Mouse (Mus musculus) B cell, adult (primary cell): ENCODE results near the gene Atp13a5. TPM values are rescaled to one million over a fixed set of nuclear protein-coding genes. Genes with fewer than 3 reads are reported as not detected.

ENCODE experiments used
- total RNA-seq: library from RNA; stranded (reverse); gene quantifications from 4 replicates; pipeline ENCODE4 v1.2.4, GENCODE M21; 2023; ENCODE audit not compliant: inconsistent age

Atp13a5 gene
- not detected in 4 replicates for total RNA-seq

DNA sequence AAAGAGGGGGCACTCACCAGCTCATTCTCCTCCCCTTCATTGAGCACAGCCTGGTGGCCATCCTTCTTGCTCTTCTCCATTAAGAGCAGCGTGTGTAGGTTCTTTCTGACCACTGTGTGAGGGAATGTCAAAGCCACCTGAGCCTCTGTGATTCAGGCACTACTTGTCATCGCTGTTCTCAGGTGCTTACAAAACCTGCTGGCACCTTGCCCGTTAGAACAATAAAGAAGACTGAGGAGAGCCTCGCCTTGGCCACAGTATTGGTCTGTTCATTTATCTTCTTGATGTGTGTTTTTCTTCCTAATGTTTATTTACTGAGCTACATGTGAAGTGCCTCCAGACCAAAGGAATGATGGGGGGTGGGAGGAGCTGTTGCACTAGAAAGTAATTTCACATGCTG is at the start of gene Atp13a5:
Atp13a5 (minus strand) TSS at position 275 of the 400 bp plus-strand sequence.

DNA sequence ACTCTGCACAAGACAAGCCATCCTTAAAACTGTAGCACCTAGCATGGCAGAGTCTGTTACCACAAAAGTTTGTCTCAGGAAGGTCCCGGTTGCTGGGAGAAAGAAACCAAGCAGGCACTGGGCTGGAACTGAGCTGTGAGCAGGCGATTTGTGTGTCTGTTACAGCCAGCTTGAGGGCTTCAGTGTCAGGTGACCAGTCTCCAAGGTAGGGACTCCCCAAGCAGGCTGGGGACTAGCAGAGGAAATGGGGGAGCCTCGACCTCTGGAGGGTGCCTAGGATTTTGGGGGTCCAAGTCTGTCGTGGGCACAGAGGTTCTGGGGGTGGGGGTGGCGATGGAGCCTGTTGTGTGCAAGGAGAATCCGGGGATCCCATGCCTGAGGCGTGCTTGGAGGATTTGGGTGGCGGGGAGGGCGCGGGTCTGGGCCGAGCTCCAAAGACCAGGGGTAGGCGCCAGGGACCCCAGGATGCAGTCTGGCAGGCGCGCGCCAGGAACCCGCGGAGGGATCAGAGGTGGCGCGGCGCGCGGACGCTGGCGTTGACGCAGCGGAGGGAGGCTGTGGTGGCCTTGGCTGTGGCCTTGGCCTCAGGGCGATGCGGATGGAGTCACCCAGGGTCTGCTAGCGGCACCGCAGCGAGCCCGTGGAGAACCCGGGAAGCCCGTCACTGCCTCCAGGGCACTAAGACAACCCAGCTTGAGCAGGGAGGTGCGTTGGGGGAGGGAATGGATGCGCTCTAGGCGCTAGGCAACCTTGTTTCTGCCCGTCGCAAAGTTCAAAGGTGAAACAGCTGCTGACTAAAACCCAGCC is 168.7 kb downstream of the Atp13a5 start, which contains the start of gene Hrasls:
Hrasls (plus strand) TSS at position 91 of the 807 bp plus-strand sequence.

Other genes with a start within 250 kb of the Atp13a5 start
- gene Hrasls, start 169.0 kb downstream of the Atp13a5 start, total RNA-seq = not detected in 4 replicates
- gene Atp13a4, start 166.1 kb upstream of the Atp13a5 start, total RNA-seq = not detected in 4 replicates
- gene Opa1, start 200.6 kb upstream of the Atp13a5 start, total RNA-seq = 39.7 to 42.8 TPM (median 40.4 TPM) in 4 replicates